Mouse (Mus musculus) activated CD4-positive, CD25-positive, alpha-beta regulatory T cell, adult 4 months (primary cell): ENCODE measurements around the gene Fras1. TPM values are rescaled to one million over a fixed set of nuclear protein-coding genes. Genes with fewer than 3 reads are reported as not detected.

Source experiments
- ATAC-seq: one replicate; pipeline ENCODE4 v1.8.0; 2017
- polyA plus RNA-seq, 2 experiments: library from polyadenylated mRNA; unstranded; fragments of 100-300 nt; shearing (Covaris generic); gene quantifications; one replicate each; pipeline ENCODE4 v1.2.1; 2017

Gene Fras1
- polyA plus RNA-seq, 2 experiments from 2014 or later = 0.22 TPM; not detected in 1

- ATAC-seq = no peak
These were observed 118.7 kb downstream of the Fras1 start for GRCm38 (mm10) chr5:96492497-96492896.

- no peak for ATAC-seq
These were observed 120.9 kb downstream of the Fras1 start for GRCm38 (mm10) chr5:96494502-96495292.

DNA sequence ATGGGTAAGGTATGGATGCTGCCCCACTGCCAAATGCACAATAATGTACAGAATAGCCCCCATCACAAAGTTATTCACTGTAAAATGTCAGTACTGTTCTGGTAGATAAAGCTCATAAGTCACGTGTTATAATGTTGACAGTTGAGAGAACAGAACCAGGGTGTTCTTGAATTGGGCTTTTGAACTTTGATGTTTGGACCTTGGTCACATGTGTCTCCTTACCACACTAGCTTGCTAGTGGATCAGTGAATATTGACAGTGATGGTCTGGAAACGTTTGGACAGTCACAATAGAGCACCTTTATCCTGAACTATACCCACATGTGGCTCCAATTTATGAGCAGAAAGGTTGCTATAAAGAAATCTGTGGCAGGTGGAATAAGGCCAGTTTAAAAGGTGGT is 124.3 kb downstream of the Fras1 start:
- ATAC-seq = no peak

DNA sequence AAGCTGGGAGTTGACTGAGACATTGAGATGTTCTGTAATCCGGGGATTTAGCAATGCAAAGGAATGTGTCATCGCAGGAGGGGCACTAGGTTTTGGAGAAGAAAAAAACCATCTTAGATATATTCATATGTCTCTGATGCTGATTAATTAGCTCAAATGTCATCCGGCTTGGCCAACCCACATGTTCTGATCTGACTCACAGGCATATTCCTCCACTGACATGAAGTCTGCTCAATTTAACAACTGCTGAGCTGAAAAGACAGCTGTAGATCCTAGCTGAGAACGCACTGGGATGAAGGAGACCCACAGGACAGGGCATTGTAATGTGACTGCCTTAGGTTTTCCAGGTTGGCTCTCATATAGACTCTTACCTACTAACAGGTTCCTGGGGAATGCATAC is 128.0 kb downstream of the Fras1 start:
- no peak for ATAC-seq

DNA sequence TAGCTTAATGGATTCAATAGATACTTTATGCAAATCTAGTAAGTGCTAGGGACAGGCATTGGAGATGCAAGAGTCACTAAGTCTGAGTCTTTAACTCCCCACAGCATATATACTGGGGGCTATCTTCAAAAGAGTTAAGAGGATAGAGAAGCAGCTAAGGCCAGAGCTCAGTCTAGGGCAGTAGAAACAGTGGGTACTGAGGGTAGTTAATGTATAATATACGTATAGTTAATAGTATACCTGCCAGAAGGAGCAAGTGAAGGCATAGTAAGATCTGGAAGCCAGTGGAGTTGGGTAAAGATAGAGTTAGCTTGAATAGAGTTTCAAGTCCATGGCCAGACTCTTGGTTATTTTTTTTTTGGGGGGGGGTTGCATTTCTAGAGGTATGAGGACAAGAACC is 128.6 kb downstream of the Fras1 start:
- no peak for ATAC-seq

DNA sequence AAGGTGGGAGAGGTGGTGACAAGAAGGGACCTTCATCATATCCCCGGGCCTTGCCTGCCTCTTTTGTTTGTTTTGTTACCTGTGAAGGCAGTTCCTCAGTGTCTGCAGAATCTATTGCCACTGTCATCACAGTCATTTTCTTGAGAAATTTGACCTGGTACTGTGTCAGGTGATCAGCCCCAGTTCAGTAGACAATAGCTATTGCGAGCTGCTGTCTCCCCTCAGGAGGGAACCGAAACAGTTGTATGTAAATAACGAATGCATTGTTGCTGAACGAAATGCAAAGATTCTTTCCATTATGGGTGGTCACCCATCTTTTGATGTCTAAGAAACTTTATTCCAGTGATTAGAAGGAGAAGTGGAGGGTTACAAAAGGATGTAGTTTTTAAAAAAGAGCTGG is 137.2 kb downstream of the Fras1 start:
- ATAC-seq = no peak

- ATAC-seq = no peak
These were observed 139.6 kb downstream of the Fras1 start for GRCm38 (mm10) chr5:96513327-96513726.

- no peak for ATAC-seq
These were observed 142.1 kb downstream of the Fras1 start for GRCm38 (mm10) chr5:96515860-96516311.

- ATAC-seq = no peak
These were observed 142.6 kb downstream of the Fras1 start for GRCm38 (mm10) chr5:96516329-96516728.

DNA sequence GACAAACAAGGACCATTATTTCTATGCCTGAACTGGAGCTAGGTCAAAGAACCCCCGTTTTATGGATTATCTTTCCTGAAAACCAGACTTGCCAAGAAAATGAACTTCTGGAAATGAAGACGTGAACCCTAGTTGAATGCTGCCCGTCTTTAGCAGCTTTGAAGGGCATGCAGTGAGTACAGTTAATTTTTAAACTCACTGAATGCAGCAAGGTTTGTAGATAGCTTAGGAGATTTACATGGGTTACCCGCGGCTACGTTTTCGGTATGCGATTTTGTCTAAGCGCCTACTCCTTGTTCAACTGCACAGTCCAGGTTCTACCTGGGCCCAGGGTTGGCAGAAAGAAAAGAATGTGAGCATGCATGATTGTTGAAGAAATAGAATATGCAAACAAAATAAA is 147.8 kb downstream of the Fras1 start:
- no peak for ATAC-seq

- ATAC-seq = no peak
These were observed 149.2 kb downstream of the Fras1 start for GRCm38 (mm10) chr5:96522909-96523409.

GRCm38 (mm10) chr5:96528296-96528695 is 154.5 kb downstream of the Fras1 start:
- no peak for ATAC-seq

DNA sequence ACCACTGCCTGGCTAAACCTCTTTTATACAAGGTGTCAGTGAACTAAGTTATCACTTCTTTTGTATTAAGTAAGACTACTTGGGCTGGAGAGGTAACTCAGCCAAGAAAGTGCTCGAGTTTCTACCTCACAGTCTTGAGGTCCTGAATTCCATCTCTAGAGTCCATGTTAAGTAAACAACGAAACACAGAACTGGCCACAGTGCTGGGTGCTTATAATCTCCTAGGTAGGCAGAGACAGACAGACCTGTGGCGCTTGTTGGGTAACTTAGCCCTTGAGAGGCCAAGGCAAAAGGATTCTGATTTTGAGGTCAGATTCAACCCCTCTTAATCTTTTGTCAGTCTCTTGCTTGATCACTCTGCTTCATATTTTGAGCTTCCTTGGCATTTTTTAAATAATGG is 156.8 kb downstream of the Fras1 start:
- no peak for ATAC-seq

DNA sequence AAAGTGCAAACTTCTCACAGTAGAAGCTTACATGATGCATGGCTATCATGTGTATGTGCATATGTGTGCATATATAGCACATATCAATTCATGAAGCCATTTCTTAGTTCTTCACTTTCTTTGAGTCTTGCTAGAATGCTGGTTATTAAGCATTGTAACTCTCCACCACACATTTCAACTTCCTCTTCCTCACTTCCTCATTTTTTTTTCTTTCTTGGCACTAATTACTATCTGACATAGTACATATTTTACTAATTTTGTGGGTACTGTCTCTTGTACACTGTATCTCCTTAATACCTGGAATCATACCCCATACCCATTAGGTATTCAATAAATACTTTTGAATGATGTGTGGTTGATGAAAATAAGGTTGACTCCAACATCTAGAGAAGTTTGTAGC is 158.2 kb downstream of the Fras1 start:
- ATAC-seq = no peak

DNA sequence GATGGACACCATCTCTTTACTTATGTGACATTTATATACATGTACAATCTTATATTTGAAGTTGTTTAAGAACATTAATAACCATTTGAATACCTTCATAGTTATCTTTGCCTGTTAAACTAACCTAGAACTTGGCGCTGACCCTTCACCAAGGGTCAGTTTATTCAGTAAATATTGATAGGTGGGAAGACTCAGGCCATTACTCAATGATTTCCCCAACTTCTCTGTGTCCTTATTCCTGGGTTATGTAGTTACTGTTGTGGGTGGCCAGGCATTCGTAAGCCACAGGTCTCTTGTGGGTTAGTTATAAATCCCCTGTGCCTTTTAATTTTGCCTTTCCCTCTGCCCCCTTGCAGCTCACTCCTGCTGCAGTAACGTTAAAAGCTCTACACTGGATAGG is 162.8 kb downstream of the Fras1 start:
- no peak for ATAC-seq

GRCm38 (mm10) chr5:96536937-96537336 is 163.2 kb downstream of the Fras1 start:
- no peak for ATAC-seq

DNA sequence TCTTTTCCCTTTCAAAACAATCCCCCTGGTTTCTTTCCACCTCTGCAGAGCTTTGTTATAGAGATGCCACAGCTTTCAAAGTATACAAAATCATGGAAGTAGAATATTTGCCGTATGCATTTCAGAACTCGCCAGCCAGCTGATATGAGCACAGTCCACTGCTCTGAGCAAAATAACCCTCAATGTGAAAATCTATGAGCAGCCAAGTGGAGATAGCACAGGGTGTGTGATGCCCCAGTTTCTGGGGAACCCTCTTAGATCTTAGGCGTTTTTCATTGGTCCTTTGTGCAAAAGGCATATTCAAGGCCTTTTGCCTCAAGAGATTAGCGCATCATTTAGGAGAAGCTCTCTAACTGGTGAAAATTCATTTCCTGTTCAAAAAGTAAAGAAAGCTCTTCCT is 170.4 kb downstream of the Fras1 start:
- ATAC-seq = no peak

GRCm38 (mm10) chr5:96545994-96546393 is 172.2 kb downstream of the Fras1 start:
- ATAC-seq = no peak

GRCm38 (mm10) chr5:96554940-96555679 is 181.4 kb downstream of the Fras1 start:
- ATAC-seq = no peak

- ATAC-seq = no peak
These were observed 184.5 kb downstream of the Fras1 start for GRCm38 (mm10) chr5:96558049-96558804.

GRCm38 (mm10) chr5:96574586-96574985 is 200.8 kb downstream of the Fras1 start:
- ATAC-seq = no peak

- ATAC-seq = no peak
These were observed 204.9 kb downstream of the Fras1 start for GRCm38 (mm10) chr5:96578705-96579104.

GRCm38 (mm10) chr5:96579938-96580337 is 206.2 kb downstream of the Fras1 start:
- no peak for ATAC-seq
